Mouse (Mus musculus): ENCODE measurements at regions not wholly inside any gene's neighbourhood (a gene's known extent, or its start where the extent isn't known, plus 50 kb on each side); places are given as distances from the start of the nearest gene placed in this dataset.

GRCm38 (mm10) chr16:29851827-29852226 is 212.4 kb upstream of the Hes1 start:
- Histone ChIP-seq H3K4me3 (ENCODE audit: insufficient read depth in 1 of 2, low read depth in 2 of 2, low read length in 2 of 2) (no peak overlapping the region), H3K36me3 (replicated peaks; ENCODE audit: control insufficient read depth, insufficient read depth, low read depth) (no peaks in the 10 kb centered on the region), H3K4me1 (replicated peaks; ENCODE audit: control insufficient read depth in 2 of 2, insufficient read depth in 2 of 2, low read length in 1 of 2) (peaks cover 6 to 19% of the 10 kb centered on the region in 2 experiments), H3K4me2 (ENCODE audit: low read depth) (no peak overlapping the region), H3K27me3 (ENCODE audit: control insufficient read depth, insufficient read depth, low read length) (no peaks in the 10 kb centered on the region), H3K27ac (no peak overlapping the region), H3K9ac (replicated peaks) (no peak overlapping the region), H3K9me3 (ENCODE audit: control insufficient read depth, low read length) (no peaks in the 10 kb centered on the region)
- 42% methylated on average over 9 of the region's 9 CpGs for WGBS (ENCODE audit: insufficient replicate concordance)
- ATAC-seq (ENCODE audit: insufficient read depth) = no peak
- no peak for DNase-seq (ENCODE audit: low read depth in 3 of 3, low spot score in 3 of 3)
- no peak for TF ChIP-seq EP300 (IDR thresholded peaks at IDR 0.05; ENCODE audit: low read depth)
- no peak for TF ChIP-seq CTCF (IDR thresholded peaks at IDR 0.05; ENCODE audit: low read depth)

- Histone ChIP-seq H3K36me3 (replicated peaks; ENCODE audit: control insufficient read depth, insufficient read depth, low read depth) (no peaks in the 10 kb centered on the region), H3K9me3 (ENCODE audit: control insufficient read depth, low read length) (no peaks in the 10 kb centered on the region), H3K4me3 (ENCODE audit: insufficient read depth in 1 of 2, low read depth in 2 of 2, low read length in 2 of 2) (no peak overlapping the region), H3K9ac (replicated peaks) (no peak overlapping the region), H3K27ac (no peak overlapping the region), H3K4me1 (replicated peaks; ENCODE audit: control insufficient read depth in 2 of 2, insufficient read depth in 2 of 2, low read length in 1 of 2) (no peaks in the 10 kb centered on the region; a peak in 1 of 4 replicates), H3K27me3 (ENCODE audit: control insufficient read depth, insufficient read depth, low read length) (no peaks in the 10 kb centered on the region), H3K4me2 (ENCODE audit: low read depth) (no peak overlapping the region)
- TF ChIP-seq CTCF (IDR thresholded peaks at IDR 0.05; ENCODE audit: low read depth) = no peak
- no peak for TF ChIP-seq EP300 (IDR thresholded peaks at IDR 0.05; ENCODE audit: low read depth)
- no peak for DNase-seq (ENCODE audit: low read depth in 3 of 3, low spot score in 3 of 3)
- no peak for ATAC-seq (ENCODE audit: insufficient read depth)
- 70% methylated on average over 9 of the region's 9 CpGs for WGBS (ENCODE audit: insufficient replicate concordance)
Measured at GRCm38 (mm10) chr16:29854805-29855565, 209.2 kb upstream of the Hes1 start.

GRCm38 (mm10) chr16:29856545-29856944 is 207.6 kb upstream of the Hes1 start:
- no peaks in the 10 kb centered on the region; a peak in 1 of 4 replicates for H3K4me1 ChIP-seq (replicated peaks; ENCODE audit: control insufficient read depth in 2 of 2, insufficient read depth in 2 of 2, low read length in 1 of 2)
- TF ChIP-seq EP300 (IDR thresholded peaks at IDR 0.05; ENCODE audit: low read depth) (no peak), CTCF (IDR thresholded peaks at IDR 0.05; ENCODE audit: low read depth) (no peak; the same call in 1 of the 2 replicates)
- no peak for DNase-seq (ENCODE audit: low read depth in 3 of 3, low spot score in 3 of 3)

GRCm38 (mm10) chr16:29858645-29859044 is 205.5 kb upstream of the Hes1 start:
- no peaks in the 10 kb centered on the region for H3K36me3 ChIP-seq (replicated peaks; ENCODE audit: control insufficient read depth, insufficient read depth, low read depth)
- no peak for TF ChIP-seq CTCF (IDR thresholded peaks at IDR 0.05; ENCODE audit: low read depth)
- no peak overlapping the region for H3K4me2 ChIP-seq (ENCODE audit: low read depth)
- DNase-seq (ENCODE audit: low read depth in 3 of 3, low spot score in 3 of 3) (no peak), ATAC-seq (ENCODE audit: insufficient read depth) (no peak)
- H3K4me3 ChIP-seq (ENCODE audit: insufficient read depth in 1 of 2, low read depth in 2 of 2, low read length in 2 of 2) = no peak overlapping the region
- no peak overlapping the region for H3K9ac ChIP-seq (replicated peaks)
- no peaks in the 10 kb centered on the region for H3K27me3 ChIP-seq (ENCODE audit: control insufficient read depth, insufficient read depth, low read length)
- WGBS (ENCODE audit: insufficient replicate concordance) = 47% methylated on average over 5 of the region's 5 CpGs
- no peak overlapping the region for H3K27ac ChIP-seq
- no peaks in the 10 kb centered on the region for H3K4me1 ChIP-seq (replicated peaks; ENCODE audit: control insufficient read depth in 2 of 2, insufficient read depth in 2 of 2, low read length in 1 of 2)
- no peaks in the 10 kb centered on the region for H3K9me3 ChIP-seq (ENCODE audit: control insufficient read depth, low read length)

More at GRCm38 (mm10) chr16:29856545-29856944, 207.6 kb upstream of the Hes1 start:
- no peak overlapping the region for H3K9ac ChIP-seq (replicated peaks)
- no peak overlapping the region for H3K4me3 ChIP-seq (ENCODE audit: insufficient read depth in 1 of 2, low read depth in 2 of 2, low read length in 2 of 2)
- H3K27me3 ChIP-seq (ENCODE audit: control insufficient read depth, insufficient read depth, low read length) = no peaks in the 10 kb centered on the region
- H3K27ac ChIP-seq = no peak overlapping the region
- H3K4me2 ChIP-seq (ENCODE audit: low read depth) = no peak overlapping the region
- ATAC-seq (ENCODE audit: insufficient read depth) = no peak
- no peaks in the 10 kb centered on the region for H3K36me3 ChIP-seq (replicated peaks; ENCODE audit: control insufficient read depth, insufficient read depth, low read depth)
- H3K9me3 ChIP-seq (ENCODE audit: control insufficient read depth, low read length) = no peaks in the 10 kb centered on the region
- 72% methylated on average over 1 of the region's 1 CpGs for WGBS (ENCODE audit: insufficient replicate concordance)

GRCm38 (mm10) chr16:29860306-29860705 is 203.9 kb upstream of the Hes1 start:
- H3K4me3 ChIP-seq (ENCODE audit: insufficient read depth in 1 of 2, low read depth in 2 of 2, low read length in 2 of 2) = no peak overlapping the region
- H3K27ac ChIP-seq = no peak overlapping the region
- ATAC-seq (ENCODE audit: insufficient read depth) = no peak
- no peaks in the 10 kb centered on the region for H3K27me3 ChIP-seq (ENCODE audit: control insufficient read depth, insufficient read depth, low read length)
- 47% methylated on average over 6 of the region's 6 CpGs for WGBS (ENCODE audit: insufficient replicate concordance)
- H3K9ac ChIP-seq (replicated peaks) = no peak overlapping the region
- H3K36me3 ChIP-seq (replicated peaks; ENCODE audit: control insufficient read depth, insufficient read depth, low read depth) = no peaks in the 10 kb centered on the region
- no peak overlapping the region for H3K4me2 ChIP-seq (ENCODE audit: low read depth)
- no peak for TF ChIP-seq CTCF (IDR thresholded peaks at IDR 0.05; ENCODE audit: low read depth)
- TF ChIP-seq EP300 (IDR thresholded peaks at IDR 0.05; ENCODE audit: low read depth) = no peak
- H3K4me1 ChIP-seq (replicated peaks; ENCODE audit: control insufficient read depth in 2 of 2, insufficient read depth in 2 of 2, low read length in 1 of 2) = peaks cover 0 to under 1% of the 10 kb centered on the region in 2 experiments; a peak in 1 of 4 replicates
- H3K9me3 ChIP-seq (ENCODE audit: control insufficient read depth, low read length) = no peaks in the 10 kb centered on the region
- DNase-seq (ENCODE audit: low read depth in 3 of 3, low spot score in 3 of 3) = no peak
